Mouse (Mus musculus) kidney, postnatal 14 days (tissue): ENCODE data around the gene Aldoart2.
A peak's percentile ranks its signal among the peaks of the same experiment; 100 is the strongest.
"Not testable (repeated sequence)": the region's sequence is repeated elsewhere in the genome, so short reads cannot be mapped to it uniquely, and the experiment has no call there.

Experiments used
- DNase-seq: peaks from one replicate; pipeline ENCODE4 v3.0.0; 2022; ENCODE audit warnings: mixed read lengths

Aldoart2 gene

DNA sequence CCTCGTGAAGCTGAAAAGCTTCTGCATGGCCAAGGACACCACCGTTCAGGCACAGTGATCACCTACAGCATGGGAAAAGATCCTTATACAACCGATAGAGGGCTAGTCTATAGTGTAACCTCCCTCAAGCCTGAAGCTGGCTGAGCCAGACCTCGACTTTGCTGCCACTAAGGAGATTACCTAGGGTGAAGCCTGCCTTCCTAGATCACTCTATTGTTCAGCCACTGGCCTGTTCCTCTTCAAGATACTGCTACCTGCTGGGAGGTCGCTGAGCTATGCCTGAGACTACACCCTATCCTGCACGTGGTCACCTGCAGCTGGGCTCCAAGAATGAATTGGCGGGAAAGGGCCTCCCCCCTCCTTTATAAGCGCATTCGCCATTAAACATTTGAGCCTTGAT, 21.9 kb downstream of the Aldoart2 start:
- not testable (repeated sequence) for DNase-seq

DNA sequence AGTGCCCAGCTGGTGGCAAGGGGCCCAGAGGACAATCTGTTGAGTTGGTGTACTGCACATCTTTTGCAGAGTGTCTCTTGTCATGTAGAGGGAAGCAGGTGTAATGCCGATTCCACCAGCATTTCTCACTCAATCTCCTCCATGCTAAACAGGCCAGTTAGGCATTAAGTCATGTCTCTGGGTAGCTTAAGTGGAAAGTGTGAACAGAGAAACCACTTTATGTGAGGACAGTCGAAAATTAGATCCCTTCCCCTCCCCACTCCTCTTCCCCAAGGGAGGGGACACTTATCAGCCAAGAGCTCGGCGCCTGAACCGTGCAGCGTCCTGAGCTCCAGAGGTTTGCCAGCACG, 33.5 kb downstream of the Aldoart2 start:
- DNase-seq, result no peak

DNA sequence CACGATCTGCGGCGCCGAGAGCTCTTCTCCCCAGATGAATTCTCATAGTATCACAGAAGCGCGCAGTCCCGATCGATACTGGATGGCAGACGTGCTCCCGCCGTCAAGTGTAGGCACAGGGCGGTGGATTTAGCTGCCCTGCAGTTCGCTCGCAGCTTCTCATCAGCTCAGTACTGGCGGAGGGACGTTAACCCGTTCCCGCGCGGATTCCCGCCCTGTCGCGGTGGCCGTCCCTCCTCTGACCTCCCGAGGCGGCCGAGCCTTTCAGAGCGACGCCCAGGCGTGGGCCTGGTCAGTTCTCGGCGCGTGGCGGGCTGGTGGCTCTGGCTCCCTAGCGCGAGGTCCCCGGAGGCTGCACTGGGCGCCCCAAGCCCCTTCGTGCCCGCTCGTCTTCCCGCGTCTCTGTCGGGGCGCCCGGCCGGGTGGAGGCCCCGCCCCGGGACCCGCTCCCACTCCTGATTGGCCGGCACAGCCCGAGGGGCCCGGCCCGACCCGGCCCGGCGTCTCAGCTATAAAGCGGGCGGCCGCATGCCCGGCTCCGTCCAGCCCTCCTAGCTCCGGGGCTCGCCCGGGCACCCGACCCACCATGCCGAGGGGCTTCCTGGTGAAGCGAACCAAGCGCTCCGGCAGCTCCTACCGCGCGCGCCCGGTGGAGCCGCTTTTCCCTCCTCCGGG, 34.0 kb downstream of the Aldoart2 start, which contains the start of gene Insm2:
Gene Insm2, plus strand, starts transcription at position 541 of the 675 bp plus-strand sequence.
- peak; percentile 4 for DNase-seq

DNA sequence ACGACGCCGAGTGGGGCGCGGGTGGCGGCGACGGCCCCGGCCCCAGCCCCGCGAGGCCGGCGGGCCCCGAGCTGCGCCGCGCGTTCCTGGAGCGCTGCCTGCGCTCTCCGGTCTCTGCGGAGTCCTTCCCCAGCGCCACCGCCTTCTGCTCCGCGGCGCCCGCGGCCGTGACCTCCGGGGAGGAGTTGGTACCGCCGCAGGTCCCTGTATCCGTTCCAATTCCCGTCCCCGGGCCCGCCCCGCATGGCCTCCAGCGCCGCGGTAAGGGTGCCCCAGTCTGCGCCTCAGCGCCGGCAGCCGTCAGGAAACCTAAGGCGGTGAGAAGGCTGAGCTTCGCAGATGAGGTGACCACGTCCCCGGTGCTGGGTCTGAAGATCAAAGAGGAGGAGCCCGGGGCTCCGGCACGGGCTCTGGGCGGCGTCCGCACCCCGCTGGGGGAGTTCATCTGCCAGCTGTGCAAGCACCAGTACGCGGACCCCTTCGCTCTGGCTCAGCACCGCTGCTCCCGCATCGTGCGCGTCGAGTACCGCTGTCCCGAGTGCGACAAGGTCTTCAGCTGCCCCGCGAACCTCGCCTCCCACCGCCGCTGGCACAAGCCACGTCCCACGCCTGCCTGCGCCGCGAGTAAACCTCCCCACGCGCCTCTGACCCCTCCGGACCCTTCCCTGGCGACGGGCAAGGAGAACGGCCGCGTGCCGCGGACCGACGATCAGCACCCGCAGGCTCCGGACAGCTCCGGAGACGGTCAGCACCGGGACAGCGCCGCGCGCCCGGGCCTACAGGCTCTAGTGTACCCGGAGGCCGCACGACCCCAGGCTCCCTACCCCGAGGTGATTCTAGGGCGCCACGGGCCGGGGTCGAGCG, 34.8 kb downstream of the Aldoart2 start:
- peak; percentile 75 for DNase-seq

DNA sequence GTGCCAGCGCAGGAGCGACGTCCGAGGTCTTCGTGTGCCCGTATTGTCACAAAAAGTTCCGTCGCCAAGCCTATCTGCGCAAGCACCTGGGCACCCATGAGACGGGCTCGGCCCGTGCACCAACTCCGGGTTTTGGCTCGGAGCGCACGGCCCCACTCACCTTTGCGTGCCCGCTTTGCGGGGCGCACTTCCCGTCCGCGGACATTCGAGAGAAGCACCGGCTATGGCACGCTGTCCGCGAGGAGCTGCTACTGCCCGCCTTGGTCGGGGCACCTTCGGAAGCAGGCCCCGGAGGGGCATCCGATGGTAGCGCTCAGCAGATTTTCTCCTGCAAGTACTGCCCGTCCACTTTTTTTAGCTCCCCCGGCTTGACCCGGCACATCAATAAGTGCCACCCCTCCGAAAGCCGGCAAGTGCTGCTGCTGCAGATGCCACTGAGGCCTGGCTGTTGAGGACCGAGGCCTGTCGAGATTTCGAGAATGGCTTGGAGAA, 35.5 kb downstream of the Aldoart2 start:
- DNase-seq, result no peak

DNA sequence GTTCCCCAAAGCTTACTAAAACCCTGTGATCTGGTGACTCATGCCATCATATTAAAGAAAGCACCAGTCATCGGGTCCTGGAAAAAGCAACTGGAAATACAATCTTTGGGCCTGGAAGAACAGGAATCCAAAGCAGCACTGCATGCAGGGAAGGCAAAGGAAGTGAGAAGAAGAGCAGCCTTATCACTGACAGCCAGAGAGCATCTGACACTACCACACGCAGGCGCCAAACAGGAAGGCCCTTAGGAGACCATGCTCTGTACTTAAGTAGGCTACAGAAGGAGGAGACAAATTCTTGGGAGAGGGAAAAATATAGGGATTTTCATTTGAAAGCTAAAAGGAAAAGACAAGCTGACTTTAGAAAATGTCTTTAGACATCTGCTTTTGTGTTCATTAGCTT, 39.4 kb downstream of the Aldoart2 start:
- no peak for DNase-seq

DNA sequence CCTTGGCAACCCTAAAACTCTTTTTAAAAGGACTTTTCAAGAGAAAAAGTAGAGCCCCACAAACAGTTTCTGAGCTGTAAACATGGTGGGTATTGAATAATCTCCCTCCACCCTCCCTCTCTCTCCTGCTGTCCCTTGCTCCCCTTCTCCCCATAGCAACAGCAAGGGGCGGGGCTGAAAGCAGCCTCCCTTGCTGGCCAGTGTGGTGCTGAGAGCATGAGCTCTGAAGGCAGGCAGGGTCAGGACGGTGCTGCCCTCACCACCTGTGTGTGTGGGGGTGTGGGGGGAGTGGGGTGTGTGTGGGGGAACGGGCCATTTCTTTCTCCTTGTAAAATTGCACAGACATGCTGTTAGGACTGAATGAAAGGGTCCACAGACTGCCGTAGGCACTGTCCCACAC, 42.9 kb downstream of the Aldoart2 start:
- no peak for DNase-seq

DNA sequence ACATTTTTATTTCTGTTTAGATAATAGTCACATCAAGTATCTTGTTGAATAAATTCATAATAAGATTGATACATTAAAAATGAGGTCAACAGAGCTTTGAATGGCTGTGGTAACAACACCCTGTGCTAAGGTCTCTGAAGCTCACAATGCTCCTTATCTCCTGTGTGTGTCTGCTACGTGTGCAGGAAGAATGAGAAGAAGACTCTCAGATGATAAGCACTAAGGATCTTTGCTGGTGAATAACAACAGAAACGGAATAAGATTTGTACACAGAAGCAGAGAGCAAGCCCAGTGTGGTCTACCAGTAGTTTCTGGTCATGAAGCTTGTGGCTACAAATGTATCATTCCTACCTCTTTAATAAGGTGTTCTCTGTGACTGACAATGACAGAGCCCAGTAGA, 45.8 kb downstream of the Aldoart2 start:
- no peak for DNase-seq
